Mouse (Mus musculus) thymus, adult 2 months (tissue): ENCODE results near the gene Cep126.

Experiments used
- CTCF ChIP-seq: fragments of 200-500 bp; IDR thresholded peaks from 2 replicates; pipeline ENCODE4 v1.5.1; 2012; ENCODE audit warnings: mild to moderate bottlenecking, control low read depth, low read length, moderate library complexity, borderline replicate concordance; ENCODE audit not compliant: control insufficient read depth, poor library complexity, insufficient read depth; ENCODE audit errors: extremely low read depth
- POLR2A ChIP-seq: fragments of 200-500 bp; IDR thresholded peaks from 2 replicates; pipeline ENCODE4 v1.6.1; 2012; ENCODE audit warnings: mild to moderate bottlenecking, low read length, control low read depth, moderate library complexity; ENCODE audit not compliant: control insufficient read depth, poor library complexity, insufficient read depth; ENCODE audit errors: extremely low read depth

GRCm38 (mm10) chr9:8133586-8134115, 443 bp downstream of the Cep126 start:
- TF ChIP-seq CTCF, result no peak
- no peak for TF ChIP-seq POLR2A
